Mouse (Mus musculus) right cerebral cortex, postnatal 10 days (tissue): ENCODE results near the gene Vnn3.

Experiments
- DNase-seq, 2 experiments: peaks; one replicate each; pipeline ENCODE4 v3.0.0; 2021; ENCODE audit warnings: low spot score in 2 of 2

Gene Vnn3

DNA sequence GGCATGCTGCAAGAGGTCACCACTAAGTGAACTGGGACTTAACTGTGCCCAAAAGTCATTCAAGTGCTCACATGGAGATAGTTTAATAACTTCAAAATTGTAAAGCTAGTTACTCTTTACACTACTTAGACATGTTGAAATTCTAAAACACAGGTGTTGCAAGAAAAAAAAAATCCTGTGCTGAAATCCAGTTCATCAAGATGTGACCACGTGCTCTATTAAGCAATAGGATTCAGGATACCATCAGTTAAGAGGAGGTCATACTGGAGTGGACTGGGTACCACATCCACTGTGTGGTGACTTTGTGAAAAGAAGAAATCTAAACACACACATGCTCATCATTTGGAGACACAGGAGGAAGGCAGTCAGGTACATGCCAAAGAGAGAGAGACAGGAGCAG is 41.7 kb downstream of the Vnn3 start:
- DNase-seq, result no peak

DNA sequence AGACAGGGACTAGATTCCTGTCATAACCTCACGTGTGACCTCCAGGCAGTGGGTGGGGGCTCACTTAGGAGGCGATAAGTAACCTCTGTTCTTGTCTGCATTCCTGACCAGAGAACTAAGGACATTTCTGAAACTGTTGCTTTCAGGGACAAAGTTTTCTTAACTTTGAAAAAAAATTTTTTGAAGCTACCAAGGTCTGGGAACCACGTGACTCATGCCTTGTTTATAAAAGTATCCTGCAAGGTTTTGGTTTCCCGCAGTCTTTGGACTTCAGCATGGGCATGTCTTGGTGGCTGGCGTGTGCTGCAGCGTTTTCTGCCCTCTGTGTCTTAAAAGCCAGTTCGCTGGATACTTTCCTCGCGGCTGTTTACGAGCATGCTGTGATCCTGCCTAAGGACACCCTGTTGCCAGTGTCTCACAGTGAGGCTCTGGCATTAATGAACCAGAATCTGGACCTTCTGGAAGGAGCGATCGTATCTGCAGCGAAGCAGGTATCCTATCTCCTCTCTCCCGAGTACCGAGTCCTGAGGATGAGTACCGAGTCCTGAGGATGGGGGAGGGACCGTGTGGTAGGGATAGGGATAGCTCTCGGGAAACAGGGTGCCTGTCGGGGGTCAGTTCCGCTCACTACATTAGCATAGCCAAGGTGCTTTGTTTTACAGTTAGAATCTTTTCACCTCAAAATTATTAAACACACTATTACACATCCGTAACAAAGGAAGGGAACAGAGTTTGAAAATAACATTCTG is 43.5 kb downstream of the Vnn3 start, which contains the start of gene Vnn1:
Gene Vnn1, plus strand, starts transcription at position 88 of the 749 bp plus-strand sequence.
- DNase-seq, result no peak

DNA sequence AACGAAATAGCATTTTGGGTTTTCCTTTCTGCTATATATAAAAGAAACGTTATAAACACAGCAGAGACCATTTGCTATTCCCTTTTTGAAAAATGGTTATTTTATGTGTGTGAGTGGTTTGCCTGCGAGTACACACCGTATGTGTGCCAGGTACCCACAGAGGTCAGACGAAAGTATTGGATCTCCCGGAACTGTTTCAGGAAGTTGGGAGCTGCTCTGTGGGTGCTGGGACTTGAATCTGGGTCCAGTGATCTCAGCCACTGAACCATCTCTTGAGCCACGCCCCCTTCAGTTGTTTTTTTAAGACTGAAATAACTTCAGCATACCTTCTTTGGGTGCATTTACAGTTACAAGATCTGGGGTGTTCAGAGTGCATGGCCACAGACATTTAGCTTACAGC is 44.1 kb downstream of the Vnn3 start:
- no peak for DNase-seq

DNA sequence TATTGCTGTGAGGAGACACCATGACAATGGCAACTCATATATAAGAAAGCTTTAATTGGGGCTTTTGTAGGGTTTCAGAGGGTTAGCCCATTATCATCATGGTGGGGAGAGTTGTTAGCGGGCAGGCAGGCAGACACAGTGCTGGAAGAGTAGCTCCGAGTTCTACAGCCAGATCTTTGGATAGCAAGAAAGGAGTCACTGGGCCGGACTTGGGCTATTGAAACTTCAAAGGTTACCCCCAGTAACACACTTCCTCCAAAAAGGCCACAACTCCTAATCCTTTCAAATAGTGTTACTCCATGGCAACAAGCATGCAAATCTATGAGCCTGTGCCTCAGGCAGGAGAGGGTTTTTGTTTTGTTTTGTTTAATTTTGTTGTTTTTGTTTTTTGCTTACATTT is 49.9 kb downstream of the Vnn3 start:
- peak in 1 of 2 experiments; percentile 21 for DNase-seq

DNA sequence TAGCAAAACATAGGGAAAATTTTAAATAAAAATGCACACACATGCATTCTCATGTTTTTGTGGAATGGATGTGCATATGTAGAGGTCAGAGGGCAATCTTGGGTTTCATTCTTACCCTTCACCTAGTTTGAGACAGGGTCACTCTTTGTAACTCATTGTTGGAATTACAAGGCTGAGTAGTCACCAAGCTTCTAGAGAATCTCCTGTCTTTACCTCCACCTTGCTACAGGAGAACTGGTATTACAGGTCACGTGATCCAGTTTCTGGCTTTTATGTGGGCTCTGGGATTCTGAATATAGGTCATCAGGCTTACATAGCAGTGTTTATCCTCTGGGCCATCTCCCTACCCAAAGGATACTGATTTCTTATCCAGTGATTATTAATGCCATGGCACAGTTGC is 54.4 kb downstream of the Vnn3 start:
- DNase-seq, result no peak
